Mouse (Mus musculus) megakaryocyte, adult 5-6 weeks (primary cell): ENCODE data around the gene Ctxn1. TPM values are rescaled to one million over a fixed set of nuclear protein-coding genes. Genes with fewer than 3 reads are reported as not detected.
"Not testable (repeated sequence)": the region's sequence is repeated elsewhere in the genome, so short reads cannot be mapped to it uniquely, and the experiment has no call there.

ENCODE experiments used
- ATAC-seq: 2 replicates; pipeline ENCODE4 v1.8.0; 2016; ENCODE audit warnings: mild to moderate bottlenecking, inconsistent platforms; ENCODE audit not compliant: poor library complexity, severe bottlenecking
- total RNA-seq, 2 experiments: library from RNA; stranded (forward) in 1 of 2; stranded (reverse) in 1 of 2; fragments of 153-499, 151-499 nt in 1 of 2; fragments of 221-1000, 200-1000 nt in 1 of 2; gene quantifications; 2 replicates each; pipeline versions ENCODE4 v1.2.3 to v1.2.4; 2015 to 2017

Gene Ctxn1
- 0.91 and 1.9 TPM in 2 replicates for total RNA-seq (2015)
- 0.15 TPM in 1 of 2 replicates, not detected in the other for total RNA-seq (2017)

DNA sequence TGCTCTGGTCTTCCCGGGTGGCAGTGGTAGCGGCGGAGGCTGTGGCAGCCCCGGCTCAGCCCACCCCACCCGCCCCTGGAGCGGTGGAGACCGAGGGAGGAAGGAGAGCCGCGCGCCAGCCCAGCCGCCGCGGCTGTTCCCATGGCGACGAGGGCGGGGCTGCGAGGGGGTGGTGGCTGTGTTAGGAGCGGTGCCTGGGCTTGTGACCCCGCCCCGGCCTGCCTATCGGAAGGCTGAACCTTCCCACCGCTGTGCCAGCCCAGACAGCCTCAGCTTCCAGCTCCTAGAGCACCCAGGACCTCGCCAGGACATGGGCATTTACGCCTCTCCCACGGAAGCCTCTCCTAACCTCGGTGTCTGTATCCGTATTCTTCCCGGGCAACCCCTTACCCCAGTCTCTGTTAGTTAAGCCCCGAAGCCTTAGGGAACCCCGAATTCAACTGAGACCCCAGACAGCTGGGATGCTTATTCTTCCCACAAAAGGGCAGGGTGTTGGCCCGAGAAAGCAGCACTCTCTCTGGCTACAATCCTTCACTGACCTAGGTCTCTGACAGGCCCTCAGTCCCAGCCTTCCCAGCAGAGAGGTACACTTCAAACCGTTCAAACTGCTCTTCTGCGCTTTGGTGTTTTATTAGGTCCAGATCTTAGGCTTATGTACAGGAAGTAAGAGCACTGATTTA is at the start of gene Ctxn1:
Gene Ctxn1, minus strand, starts transcription at position 150 of the 680 bp plus-strand sequence.
- peak; percentile 94 for ATAC-seq

- no peak for ATAC-seq
Observed at GRCm38 (mm10) chr8:4305838-4306237, 46.8 kb upstream of the Ctxn1 start.

DNA sequence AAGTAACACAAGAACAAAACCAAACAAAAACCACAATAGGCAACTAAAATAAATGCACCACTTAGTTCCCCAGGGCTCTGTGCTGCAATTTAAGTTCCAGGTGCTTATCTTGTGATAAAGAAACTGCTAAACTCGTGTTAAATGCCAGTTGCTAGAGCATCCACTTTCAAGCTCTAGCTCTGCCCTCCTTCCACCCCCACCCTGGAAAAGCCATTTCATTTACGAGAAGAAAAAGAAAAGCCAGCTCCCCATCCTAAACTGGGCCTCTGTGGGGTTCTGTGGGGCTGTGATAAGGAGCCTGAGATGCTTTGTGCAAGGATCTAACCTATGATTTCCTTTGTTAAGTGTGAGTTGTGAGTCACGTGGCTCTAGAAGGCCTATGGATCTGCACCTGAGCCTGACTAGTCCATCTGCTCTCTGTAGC is 45.1 kb upstream of the Ctxn1 start:
- no peak for ATAC-seq

- ATAC-seq, result no peak
Observed at GRCm38 (mm10) chr8:4297822-4298221, 38.7 kb upstream of the Ctxn1 start.

DNA sequence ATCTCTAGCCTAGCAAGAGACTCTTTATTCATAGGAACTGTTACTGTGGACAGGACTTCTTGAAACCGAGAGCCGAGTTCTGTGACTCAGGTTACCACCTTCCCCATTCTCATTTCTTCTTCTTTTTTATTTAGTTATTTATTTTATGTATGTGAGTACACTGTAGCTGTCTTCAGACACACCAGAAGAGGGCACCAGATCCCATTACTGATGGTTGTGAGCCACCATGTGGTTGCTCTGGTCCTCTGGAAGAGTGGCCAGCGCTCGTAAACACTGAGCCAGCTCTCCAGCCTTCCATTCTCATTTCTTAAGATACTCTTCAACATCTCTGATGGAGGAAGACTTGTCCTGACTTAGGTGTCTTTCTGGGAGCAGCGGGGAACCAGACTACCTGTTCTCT is 33.7 kb upstream of the Ctxn1 start:
- no peak for ATAC-seq

- ATAC-seq, result no peak
Observed at GRCm38 (mm10) chr8:4276111-4276465, 17.0 kb upstream of the Ctxn1 start.

DNA sequence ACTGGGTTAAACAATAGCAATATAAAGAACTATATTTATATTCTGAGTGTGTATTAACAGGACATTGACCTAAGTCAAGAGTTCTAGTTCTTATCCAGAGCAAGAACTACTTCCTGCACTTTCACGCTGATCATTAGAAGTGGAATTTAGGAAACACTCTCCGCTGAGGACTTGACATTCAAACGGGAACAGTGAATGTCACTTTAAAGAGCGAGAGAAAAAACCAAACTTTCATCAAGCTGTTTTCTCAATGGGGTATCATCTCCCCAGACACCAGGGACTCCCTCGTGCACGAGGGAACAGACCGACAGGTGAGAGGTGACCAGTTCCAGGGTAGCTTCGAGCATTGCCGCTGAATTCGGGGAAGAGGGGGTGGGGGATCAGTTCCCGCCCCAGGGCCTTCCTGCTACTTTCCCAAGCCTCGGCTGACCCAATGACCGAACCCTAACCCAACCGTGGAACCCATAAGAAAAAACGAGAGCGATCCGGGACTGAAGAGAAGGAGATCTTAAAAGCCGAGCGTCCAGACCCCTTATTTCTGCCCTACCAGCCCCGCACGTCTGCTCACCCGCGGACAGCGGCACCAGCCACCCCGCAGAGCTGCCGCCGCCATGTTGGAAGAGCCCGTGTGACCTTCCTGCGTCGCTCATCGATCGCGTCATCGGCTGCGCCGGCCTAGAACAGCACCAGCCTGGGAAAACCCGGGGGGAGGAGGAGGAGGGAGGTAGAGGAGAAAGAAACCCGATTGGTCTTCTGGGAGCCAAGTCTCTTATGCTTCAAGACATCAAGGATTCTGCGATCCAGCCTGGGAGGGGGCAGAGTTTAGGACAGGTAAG is 16.4 kb upstream of the Ctxn1 start, which contains the start of gene Timm44:
Gene Timm44, minus strand, starts transcription at position 639 of the 836 bp plus-strand sequence.
- peak; percentile 100 for ATAC-seq

DNA sequence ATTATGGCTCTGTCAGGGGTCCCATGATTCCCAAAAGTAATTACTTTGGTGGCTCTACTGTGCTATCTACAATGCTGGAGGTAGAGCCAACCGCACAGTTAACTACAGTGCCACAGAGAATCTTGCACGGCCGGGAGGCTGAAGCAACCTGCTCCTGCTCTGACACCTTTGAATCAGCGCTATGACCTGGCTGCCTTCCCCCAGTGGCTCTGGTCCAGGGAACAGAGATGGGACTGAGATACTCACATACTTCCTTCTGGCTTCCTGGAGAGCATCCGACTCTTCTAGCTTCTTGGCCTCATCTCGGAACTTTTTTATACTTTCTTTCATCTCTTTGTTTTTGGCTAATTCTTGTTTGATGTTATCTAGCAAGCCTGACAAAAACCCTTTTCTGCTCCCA is 10.5 kb upstream of the Ctxn1 start:
- ATAC-seq, result no peak

- peak; percentile 71 for ATAC-seq
Observed at GRCm38 (mm10) chr8:4267627-4268026, 8.6 kb upstream of the Ctxn1 start.

GRCm38 (mm10) chr8:4265160-4265914 is 6.3 kb upstream of the Ctxn1 start:
- ATAC-seq, result no peak

DNA sequence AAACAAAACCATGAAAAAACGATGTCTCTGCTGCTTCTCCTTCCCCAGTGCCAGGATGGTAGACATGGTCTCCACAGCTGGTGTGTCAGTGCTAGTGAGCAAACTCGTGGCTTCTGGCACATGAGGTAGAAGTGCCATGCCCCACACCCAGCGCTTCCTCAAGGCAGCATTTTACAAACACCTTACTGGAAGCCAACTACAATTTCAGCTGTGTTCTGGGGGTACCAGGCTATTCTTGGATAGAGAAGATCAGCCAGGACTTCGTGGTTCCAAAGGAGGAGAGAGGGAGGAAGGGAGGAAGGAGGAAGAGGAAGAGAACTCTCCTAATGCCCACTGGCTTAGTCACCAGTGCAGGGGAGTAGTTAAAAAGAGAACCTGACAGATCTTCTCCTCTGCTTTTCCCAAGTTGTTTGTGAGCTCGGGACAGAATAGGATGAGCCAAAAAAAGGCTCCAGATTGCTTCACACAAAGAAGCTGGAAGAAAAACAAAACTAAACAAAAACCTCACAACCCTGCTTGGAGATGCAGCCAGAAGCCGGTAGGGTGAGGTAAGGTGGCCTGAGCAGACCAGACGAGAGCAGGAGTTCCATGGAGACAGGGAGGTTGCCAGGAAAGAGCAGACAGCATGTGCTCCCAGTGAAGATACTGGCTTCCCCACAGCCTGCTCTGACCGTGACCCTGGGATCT is 4.2 kb upstream of the Ctxn1 start:
- no peak for ATAC-seq

DNA sequence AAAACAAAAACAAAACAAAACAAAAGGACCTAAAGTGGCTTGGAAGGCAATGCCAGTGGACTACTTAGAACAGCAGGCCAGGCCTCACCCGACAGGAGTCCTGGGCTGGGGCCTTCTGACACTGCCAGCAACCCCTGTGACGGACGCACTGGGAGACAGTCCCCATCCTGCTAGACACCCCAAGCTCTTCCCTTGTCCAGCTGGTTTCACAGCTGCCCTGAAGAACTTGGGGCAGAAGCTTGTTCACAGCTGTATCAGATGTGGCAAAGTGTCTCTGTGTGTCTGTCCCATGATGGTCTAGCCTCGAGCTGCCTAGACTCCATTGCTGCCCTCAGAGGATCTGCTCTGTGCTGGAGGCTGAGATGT is 714 bp upstream of the Ctxn1 start:
- no peak for ATAC-seq

DNA sequence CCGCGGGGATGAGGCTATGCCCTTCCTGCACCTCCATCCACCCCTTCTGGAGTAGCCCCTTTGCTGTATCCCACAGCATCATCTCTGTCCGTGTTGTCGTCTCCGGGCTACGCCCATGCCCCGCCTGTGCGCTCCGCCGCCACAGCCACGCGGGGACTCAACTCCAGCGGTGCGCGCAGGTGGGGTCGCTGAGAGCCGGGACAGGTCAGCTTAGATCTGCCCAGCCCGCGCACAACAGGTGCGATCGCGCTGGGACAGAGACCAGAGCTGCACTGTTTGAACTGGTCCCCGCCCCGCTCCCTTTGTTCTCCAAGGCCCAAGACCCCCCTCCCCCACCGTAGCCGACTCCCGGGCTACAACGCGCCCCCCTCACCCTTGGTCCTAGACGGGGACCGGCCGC is 396 bp downstream of the Ctxn1 start:
- ATAC-seq, result peak; percentile 13; the same call in 1 of the 2 replicates

DNA sequence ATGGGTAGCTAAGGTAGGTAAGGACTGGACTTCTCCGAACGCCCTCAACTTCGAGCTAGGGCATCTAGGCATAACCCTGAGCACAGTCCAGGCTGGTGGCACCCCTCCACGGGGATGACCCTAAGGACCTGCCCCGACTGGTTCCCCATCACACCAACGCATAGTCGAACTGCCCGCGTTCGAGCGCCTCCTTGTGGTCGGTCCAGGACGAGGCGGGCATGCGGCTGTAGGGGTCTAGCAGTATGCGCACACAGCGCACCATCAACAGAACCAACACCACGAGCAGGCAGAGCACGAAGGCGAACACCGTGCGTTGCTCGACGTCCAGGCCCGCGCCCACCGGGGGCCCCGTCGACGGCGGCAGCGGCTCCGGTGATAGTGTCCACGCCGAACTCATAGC is 841 bp downstream of the Ctxn1 start:
- ATAC-seq, result peak; percentile 75

- ATAC-seq, result no peak
Observed at GRCm38 (mm10) chr8:4257350-4257749, 1.7 kb downstream of the Ctxn1 start.

DNA sequence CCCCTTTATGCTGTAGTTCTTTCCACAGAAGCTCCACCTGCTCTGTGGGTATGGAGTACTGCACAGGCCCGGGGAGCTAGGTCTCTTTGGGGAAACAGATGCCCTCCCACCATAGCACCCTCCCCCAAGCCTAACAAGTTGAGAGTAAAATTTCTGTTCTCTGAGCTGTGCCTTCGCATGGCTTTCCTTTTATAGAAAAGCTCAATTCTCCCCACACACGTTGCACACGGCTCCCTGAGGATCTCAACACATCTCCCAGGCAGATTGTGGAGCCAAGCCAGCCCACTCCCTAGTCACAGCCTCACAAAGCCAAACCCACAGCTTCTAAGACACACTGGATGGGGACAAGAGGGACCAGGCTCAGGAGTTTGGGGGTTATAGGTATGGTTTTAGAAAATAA is 2.2 kb downstream of the Ctxn1 start:
- ATAC-seq, result no peak

DNA sequence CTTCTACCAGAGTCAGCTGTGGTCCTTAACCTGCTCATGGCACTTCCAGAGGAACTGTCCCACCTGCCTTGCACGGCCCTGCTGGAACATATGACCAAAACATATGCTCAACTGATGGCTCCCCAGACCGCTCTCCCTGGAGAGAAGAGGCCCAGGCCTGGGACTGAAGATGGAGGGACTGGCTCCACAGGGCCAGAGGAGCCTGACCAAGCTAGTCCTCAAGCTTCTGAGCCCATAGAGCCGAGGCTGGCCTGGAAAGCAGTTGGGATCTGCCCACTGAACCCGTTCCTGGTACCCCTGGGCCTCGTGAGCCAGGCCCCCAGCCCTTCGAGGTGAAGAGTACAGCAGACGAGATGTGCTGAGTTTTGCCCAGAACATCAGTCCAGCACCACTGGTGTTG is 3.6 kb downstream of the Ctxn1 start:
- ATAC-seq, result not testable (repeated sequence)

- ATAC-seq, result no peak
Observed at GRCm38 (mm10) chr8:4254001-4254400, 5.1 kb downstream of the Ctxn1 start.

DNA sequence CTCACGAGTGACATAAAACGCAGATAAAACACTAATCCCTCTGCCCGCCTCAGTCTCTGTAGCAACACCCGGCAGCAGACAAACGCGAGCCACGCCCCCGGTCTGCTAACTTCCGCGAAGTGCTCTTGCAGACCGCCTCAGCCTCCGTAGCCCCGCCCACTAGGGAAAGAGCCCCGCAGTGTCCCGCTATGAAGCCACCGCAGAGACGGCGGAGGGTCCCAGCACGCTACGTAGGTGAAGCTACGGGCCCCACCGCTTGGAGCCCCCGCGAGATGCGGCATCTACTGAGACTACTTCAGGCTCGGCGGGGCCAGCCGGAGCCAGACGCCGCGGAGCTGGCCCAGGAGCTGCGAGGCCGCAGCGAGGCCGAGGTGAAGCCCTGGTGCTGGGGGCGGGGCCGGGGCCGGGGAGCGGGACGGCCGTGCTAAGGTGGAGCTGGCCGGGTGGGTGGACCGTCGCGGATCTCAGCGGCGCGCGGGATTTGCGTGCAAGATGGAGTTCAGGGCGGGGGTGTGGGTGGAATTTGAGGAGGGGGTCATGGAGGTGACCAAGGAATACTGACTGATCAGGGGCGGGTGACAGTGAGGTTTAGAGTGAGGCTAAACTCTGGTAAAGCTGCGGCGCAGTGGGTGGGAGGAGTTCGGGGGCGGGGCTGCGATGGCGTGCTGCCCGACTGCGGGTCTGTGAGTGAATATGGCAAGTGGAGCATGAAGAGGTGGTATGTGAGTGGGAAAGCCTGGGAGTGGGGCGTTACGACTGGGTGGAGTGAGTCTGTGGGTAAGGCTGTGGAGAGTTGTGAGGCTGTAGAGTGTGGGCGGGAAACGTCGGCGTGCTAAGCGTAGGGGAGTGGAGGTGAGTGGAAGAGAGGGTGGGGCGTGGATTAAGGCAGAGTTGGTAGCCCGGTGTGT is 5.9 kb downstream of the Ctxn1 start, which contains the start of gene Snapc2:
Gene Snapc2, plus strand, starts transcription at position 147 of the 908 bp plus-strand sequence.
- ATAC-seq, result peak; percentile 90
